Mouse (Mus musculus): ENCODE data around the gene Armcx4.

DNA sequence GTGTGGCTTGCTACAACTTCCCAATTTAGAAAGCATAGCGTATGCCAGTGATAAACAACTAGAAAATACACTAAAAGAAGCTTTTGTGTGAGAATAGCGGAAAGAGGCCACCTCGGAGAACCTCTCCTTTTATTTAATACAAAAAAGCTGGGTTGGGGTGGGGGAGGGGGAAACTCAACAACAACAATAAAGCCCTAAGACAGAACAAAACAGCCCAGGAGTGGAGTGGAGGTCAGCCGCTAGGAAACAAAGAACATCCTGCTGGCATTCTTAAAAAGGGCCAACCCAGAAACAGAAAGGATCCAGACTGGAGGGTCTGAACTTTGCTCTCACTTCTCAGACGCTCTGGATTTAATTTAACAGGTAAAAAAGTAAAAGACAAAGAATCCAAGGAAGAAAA is 11.3 kb upstream of the Armcx4 start:
- TF ChIP-seq CTCF (IDR thresholded peaks at IDR 0.05) (no peak), EP300 (IDR thresholded peaks at IDR 0.05) (no peak)
